Mouse (Mus musculus): ENCODE measurements at regions not wholly inside any gene's neighbourhood (a gene's known extent, or its start where the extent isn't known, plus 50 kb on each side); places are given as distances from the start of the nearest gene placed in this dataset.

- H3K4me1 ChIP-seq (ENCODE audit: control insufficient read depth, insufficient read depth, low read length) = no peaks in the 10 kb centered on the region
- no peak overlapping the region for H3K4me3 ChIP-seq (ENCODE audit: insufficient read depth, low read length)
- TF ChIP-seq POLR2A (IDR thresholded peaks at IDR 0.05; ENCODE audit: extremely low read depth, insufficient read depth, low read length) = no peak
- no peak for TF ChIP-seq CTCF (IDR thresholded peaks at IDR 0.05; ENCODE audit: extremely low read depth, insufficient read depth, low read length)
- H3K27ac ChIP-seq (ENCODE audit: insufficient read depth, low read length) = no peak overlapping the region
Measured at GRCm38 (mm10) chr9:78985184-78985864, 370.0 kb downstream of the Cd109 start.

GRCm38 (mm10) chr9:78991310-78991709 lies 376.0 kb downstream of the Cd109 start:
- no peak for TF ChIP-seq CTCF (IDR thresholded peaks at IDR 0.05; ENCODE audit: extremely low read depth, insufficient read depth, low read length)
- TF ChIP-seq POLR2A (IDR thresholded peaks at IDR 0.05; ENCODE audit: extremely low read depth, insufficient read depth, low read length) = no peak
- Histone ChIP-seq H3K27ac (ENCODE audit: insufficient read depth, low read length) (no peak overlapping the region), H3K4me3 (ENCODE audit: insufficient read depth, low read length) (no peak overlapping the region), H3K4me1 (ENCODE audit: control insufficient read depth, insufficient read depth, low read length) (no peaks in the 10 kb centered on the region)

GRCm38 (mm10) chr9:79001081-79001480 lies 385.7 kb downstream of the Cd109 start:
- Histone ChIP-seq H3K4me3 (ENCODE audit: insufficient read depth, low read length) (no peak overlapping the region), H3K27ac (ENCODE audit: insufficient read depth, low read length) (no peak overlapping the region), H3K4me1 (ENCODE audit: control insufficient read depth, insufficient read depth, low read length) (no peaks in the 10 kb centered on the region)
- no peak for TF ChIP-seq POLR2A (IDR thresholded peaks at IDR 0.05; ENCODE audit: extremely low read depth, insufficient read depth, low read length)
- no peak for TF ChIP-seq CTCF (IDR thresholded peaks at IDR 0.05; ENCODE audit: extremely low read depth, insufficient read depth, low read length)

GRCm38 (mm10) chr9:79001930-79002329 lies 386.6 kb downstream of the Cd109 start:
- no peak overlapping the region for H3K27ac ChIP-seq (ENCODE audit: insufficient read depth, low read length)
- TF ChIP-seq CTCF (IDR thresholded peaks at IDR 0.05; ENCODE audit: extremely low read depth, insufficient read depth, low read length) (no peak), POLR2A (IDR thresholded peaks at IDR 0.05; ENCODE audit: extremely low read depth, insufficient read depth, low read length) (no peak)
- no peak overlapping the region for H3K4me3 ChIP-seq (ENCODE audit: insufficient read depth, low read length)
- no peaks in the 10 kb centered on the region for H3K4me1 ChIP-seq (ENCODE audit: control insufficient read depth, insufficient read depth, low read length)

- Histone ChIP-seq H3K4me3 (ENCODE audit: insufficient read depth, low read length) (no peak overlapping the region), H3K4me1 (ENCODE audit: control insufficient read depth, insufficient read depth, low read length) (no peaks in the 10 kb centered on the region), H3K27ac (ENCODE audit: insufficient read depth, low read length) (no peak overlapping the region)
- TF ChIP-seq POLR2A (IDR thresholded peaks at IDR 0.05; ENCODE audit: extremely low read depth, insufficient read depth, low read length) = no peak
- TF ChIP-seq CTCF (IDR thresholded peaks at IDR 0.05; ENCODE audit: extremely low read depth, insufficient read depth, low read length) = no peak
Measured at GRCm38 (mm10) chr9:79004296-79004980, 389.1 kb downstream of the Cd109 start.

- no peak overlapping the region for H3K27ac ChIP-seq (ENCODE audit: insufficient read depth, low read length)
- TF ChIP-seq CTCF (IDR thresholded peaks at IDR 0.05; ENCODE audit: extremely low read depth, insufficient read depth, low read length) (no peak), POLR2A (IDR thresholded peaks at IDR 0.05; ENCODE audit: extremely low read depth, insufficient read depth, low read length) (no peak)
- H3K4me3 ChIP-seq (ENCODE audit: insufficient read depth, low read length) = no peak overlapping the region
- H3K4me1 ChIP-seq (ENCODE audit: control insufficient read depth, insufficient read depth, low read length) = no peaks in the 10 kb centered on the region
Measured at GRCm38 (mm10) chr9:79022291-79022690, 406.9 kb downstream of the Cd109 start.

- no peaks in the 10 kb centered on the region for H3K4me1 ChIP-seq (ENCODE audit: control insufficient read depth, insufficient read depth, low read length)
- H3K4me3 ChIP-seq (ENCODE audit: insufficient read depth, low read length) = no peak overlapping the region
- TF ChIP-seq CTCF (IDR thresholded peaks at IDR 0.05; ENCODE audit: extremely low read depth, insufficient read depth, low read length) = no peak
- TF ChIP-seq POLR2A (IDR thresholded peaks at IDR 0.05; ENCODE audit: extremely low read depth, insufficient read depth, low read length) = no peak
- H3K27ac ChIP-seq (ENCODE audit: insufficient read depth, low read length) = no peak overlapping the region
Measured at GRCm38 (mm10) chr9:79028234-79028633, 412.9 kb downstream of the Cd109 start.

GRCm38 (mm10) chr9:79029456-79029855 lies 414.1 kb downstream of the Cd109 start:
- TF ChIP-seq CTCF (IDR thresholded peaks at IDR 0.05; ENCODE audit: extremely low read depth, insufficient read depth, low read length) (no peak), POLR2A (IDR thresholded peaks at IDR 0.05; ENCODE audit: extremely low read depth, insufficient read depth, low read length) (no peak)
- Histone ChIP-seq H3K4me3 (ENCODE audit: insufficient read depth, low read length) (no peak overlapping the region), H3K27ac (ENCODE audit: insufficient read depth, low read length) (no peak overlapping the region), H3K4me1 (ENCODE audit: control insufficient read depth, insufficient read depth, low read length) (no peaks in the 10 kb centered on the region)

- no peak overlapping the region for H3K4me3 ChIP-seq (ENCODE audit: insufficient read depth, low read length)
- no peaks in the 10 kb centered on the region for H3K4me1 ChIP-seq (ENCODE audit: control insufficient read depth, insufficient read depth, low read length)
- no peak overlapping the region for H3K27ac ChIP-seq (ENCODE audit: insufficient read depth, low read length)
- TF ChIP-seq POLR2A (IDR thresholded peaks at IDR 0.05; ENCODE audit: extremely low read depth, insufficient read depth, low read length) (no peak), CTCF (IDR thresholded peaks at IDR 0.05; ENCODE audit: extremely low read depth, insufficient read depth, low read length) (no peak)
Measured at GRCm38 (mm10) chr9:79035677-79036076, 420.3 kb downstream of the Cd109 start.

- no peak overlapping the region for H3K27ac ChIP-seq (ENCODE audit: insufficient read depth, low read length)
- TF ChIP-seq CTCF (IDR thresholded peaks at IDR 0.05; ENCODE audit: extremely low read depth, insufficient read depth, low read length) (no peak), POLR2A (IDR thresholded peaks at IDR 0.05; ENCODE audit: extremely low read depth, insufficient read depth, low read length) (no peak)
- no peak overlapping the region for H3K4me3 ChIP-seq (ENCODE audit: insufficient read depth, low read length)
- no peaks in the 10 kb centered on the region for H3K4me1 ChIP-seq (ENCODE audit: control insufficient read depth, insufficient read depth, low read length)
Measured at GRCm38 (mm10) chr9:79037054-79037453, 421.7 kb downstream of the Cd109 start.

Measured in cortical plate, adult 2 months (tissue).